Mouse (Mus musculus): ENCODE measurements at regions not wholly inside any gene's neighbourhood (a gene's known extent, or its start where the extent isn't known, plus 50 kb on each side); places are given as distances from the start of the nearest gene placed in this dataset.

- Histone ChIP-seq H3K4me2 (ENCODE audit: low read length) (no peak overlapping the region), H3K27ac (no peak overlapping the region), H3K9ac (ENCODE audit: low read depth, low read length) (no peak overlapping the region), H3K4me3 (replicated peaks; ENCODE audit: low read depth, low read length) (no peak overlapping the region), H3K9me3 (replicated peaks; ENCODE audit: low read length) (no peaks in the 10 kb centered on the region), H3K36me3 (ENCODE audit: insufficient read depth, low read length) (no peaks in the 10 kb centered on the region), H3K4me1 (replicated peaks; ENCODE audit: insufficient read depth, low read length) (no peaks in the 10 kb centered on the region), H3K27me3 (ENCODE audit: insufficient read depth, low read length) (no peaks in the 10 kb centered on the region)
- WGBS, result 74% methylated on average over 2 of the region's 2 CpGs
- DNase-seq (ENCODE audit: low spot score) (no peak), ATAC-seq (replicated peaks; ENCODE audit: low FRiP score, low read depth) (no peak)
- no peak for TF ChIP-seq CTCF (IDR thresholded peaks at IDR 0.05; ENCODE audit: low read depth)
These were observed 158.8 kb downstream of the Npr3 start for GRCm38 (mm10) chr15:11748306-11748705.

DNA sequence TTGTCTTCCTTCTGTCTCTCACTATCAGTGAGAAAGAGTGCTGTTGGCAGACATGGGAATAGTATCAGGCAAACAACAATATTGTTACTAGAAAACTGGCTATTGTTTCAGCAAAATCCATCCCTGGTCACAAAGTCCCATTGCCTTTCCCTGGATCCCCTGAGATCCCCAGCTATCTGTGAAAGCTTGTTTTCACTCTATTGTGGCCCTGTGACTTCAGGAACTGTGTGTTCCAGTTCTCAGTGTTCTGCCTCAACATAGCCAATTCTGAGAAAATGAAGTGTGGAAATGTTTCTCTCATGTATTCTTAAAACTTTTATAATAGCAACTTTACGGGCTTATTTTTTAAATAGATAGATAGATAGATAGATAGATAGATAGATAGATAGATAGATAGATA lies 160.3 kb downstream of the Npr3 start:
- WGBS, result 94% methylated on average over 1 of the region's 1 CpGs
- no peak for DNase-seq (ENCODE audit: low spot score)
- no peaks in the 10 kb centered on the region for H3K27me3 ChIP-seq (ENCODE audit: insufficient read depth, low read length)
- TF ChIP-seq CTCF (IDR thresholded peaks at IDR 0.05; ENCODE audit: low read depth), result no peak
- H3K27ac ChIP-seq, result no peak overlapping the region
- ATAC-seq (replicated peaks; ENCODE audit: low FRiP score, low read depth), result no peak
- 0 out of 2 replicates have a peak, but pooled peaks cover 2% of the 10 kb centered on the region for H3K4me1 ChIP-seq (replicated peaks; ENCODE audit: insufficient read depth, low read length)
- H3K4me3 ChIP-seq (replicated peaks; ENCODE audit: low read depth, low read length), result no peak overlapping the region
- no peaks in the 10 kb centered on the region for H3K9me3 ChIP-seq (replicated peaks; ENCODE audit: low read length)
- H3K36me3 ChIP-seq (ENCODE audit: insufficient read depth, low read length), result no peaks in the 10 kb centered on the region
- no peak overlapping the region for H3K9ac ChIP-seq (ENCODE audit: low read depth, low read length)
- H3K4me2 ChIP-seq (ENCODE audit: low read length), result no peak overlapping the region

- no peak overlapping the region for H3K4me2 ChIP-seq (ENCODE audit: low read length)
- no peaks in the 10 kb centered on the region for H3K36me3 ChIP-seq (ENCODE audit: insufficient read depth, low read length)
- H3K9me3 ChIP-seq (replicated peaks; ENCODE audit: low read length), result no peaks in the 10 kb centered on the region
- H3K9ac ChIP-seq (ENCODE audit: low read depth, low read length), result no peak overlapping the region
- WGBS, result 77% methylated on average over 9 of the region's 9 CpGs
- DNase-seq (ENCODE audit: low spot score), result no peak
- H3K4me3 ChIP-seq (replicated peaks; ENCODE audit: low read depth, low read length), result no peak overlapping the region
- no peaks in the 10 kb centered on the region for H3K27me3 ChIP-seq (ENCODE audit: insufficient read depth, low read length)
- H3K4me1 ChIP-seq (replicated peaks; ENCODE audit: insufficient read depth, low read length), result 0 out of 2 replicates have a peak, but pooled peaks cover 6% of the 10 kb centered on the region
- H3K27ac ChIP-seq, result no peak overlapping the region
- no peak for TF ChIP-seq CTCF (IDR thresholded peaks at IDR 0.05; ENCODE audit: low read depth)
- no peak for ATAC-seq (replicated peaks; ENCODE audit: low FRiP score, low read depth)
These were observed 161.3 kb downstream of the Npr3 start for GRCm38 (mm10) chr15:11745629-11746372.

GRCm38 (mm10) chr15:11744903-11745302 lies 162.2 kb downstream of the Npr3 start:
- Histone ChIP-seq H3K27me3 (ENCODE audit: insufficient read depth, low read length) (no peaks in the 10 kb centered on the region), H3K4me1 (replicated peaks; ENCODE audit: insufficient read depth, low read length) (0 out of 2 replicates have a peak, but pooled peaks cover 6% of the 10 kb centered on the region), H3K4me3 (replicated peaks; ENCODE audit: low read depth, low read length) (no peak overlapping the region), H3K9ac (ENCODE audit: low read depth, low read length) (no peak overlapping the region), H3K27ac (no peak overlapping the region), H3K4me2 (ENCODE audit: low read length) (no peak overlapping the region), H3K9me3 (replicated peaks; ENCODE audit: low read length) (no peaks in the 10 kb centered on the region), H3K36me3 (ENCODE audit: insufficient read depth, low read length) (no peaks in the 10 kb centered on the region)
- WGBS, result 62% methylated on average over 5 of the region's 5 CpGs
- TF ChIP-seq CTCF (IDR thresholded peaks at IDR 0.05; ENCODE audit: low read depth), result no peak
- ATAC-seq (replicated peaks; ENCODE audit: low FRiP score, low read depth), result no peak
- peak; percentile 26 for DNase-seq (ENCODE audit: low spot score)

- WGBS, result 81% methylated on average over 2 of the region's 2 CpGs
- TF ChIP-seq CTCF (IDR thresholded peaks at IDR 0.05; ENCODE audit: low read depth), result no peak
- no peak overlapping the region for H3K27ac ChIP-seq
- DNase-seq (ENCODE audit: low spot score), result no peak
- H3K27me3 ChIP-seq (ENCODE audit: insufficient read depth, low read length), result no peaks in the 10 kb centered on the region
- no peak overlapping the region for H3K4me2 ChIP-seq (ENCODE audit: low read length)
- 0 out of 2 replicates have a peak, but pooled peaks cover 6% of the 10 kb centered on the region for H3K4me1 ChIP-seq (replicated peaks; ENCODE audit: insufficient read depth, low read length)
- H3K9ac ChIP-seq (ENCODE audit: low read depth, low read length), result no peak overlapping the region
- ATAC-seq (replicated peaks; ENCODE audit: low FRiP score, low read depth), result no peak
- H3K9me3 ChIP-seq (replicated peaks; ENCODE audit: low read length), result no peaks in the 10 kb centered on the region
- no peaks in the 10 kb centered on the region for H3K36me3 ChIP-seq (ENCODE audit: insufficient read depth, low read length)
- H3K4me3 ChIP-seq (replicated peaks; ENCODE audit: low read depth, low read length), result no peak overlapping the region
These were observed 162.8 kb downstream of the Npr3 start for GRCm38 (mm10) chr15:11744296-11744695.

DNA sequence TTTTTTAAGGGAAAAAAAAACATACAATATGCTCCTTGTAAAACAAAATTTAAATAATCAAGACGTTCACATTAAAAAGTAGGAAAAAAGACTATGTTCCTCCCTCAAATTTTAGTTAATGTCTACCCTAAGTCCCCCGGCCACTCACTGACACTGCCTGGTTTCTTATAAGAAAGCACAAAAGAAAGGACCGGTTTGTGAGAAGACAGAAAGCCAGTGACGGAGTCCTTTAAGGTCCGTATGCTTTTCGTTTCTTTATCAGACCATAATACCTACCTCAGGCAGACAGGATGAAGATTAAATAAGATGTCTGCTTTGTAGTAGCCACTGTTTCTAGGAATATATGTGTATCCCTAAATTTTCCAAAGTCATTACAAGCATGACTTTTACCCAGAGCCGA lies 164.3 kb downstream of the Npr3 start:
- Histone ChIP-seq H3K27ac (no peak overlapping the region), H3K36me3 (ENCODE audit: insufficient read depth, low read length) (no peaks in the 10 kb centered on the region), H3K27me3 (ENCODE audit: insufficient read depth, low read length) (no peaks in the 10 kb centered on the region), H3K4me3 (replicated peaks; ENCODE audit: low read depth, low read length) (no peak overlapping the region), H3K4me2 (ENCODE audit: low read length) (no peak overlapping the region), H3K9me3 (replicated peaks; ENCODE audit: low read length) (no peaks in the 10 kb centered on the region), H3K4me1 (replicated peaks; ENCODE audit: insufficient read depth, low read length) (0 out of 2 replicates have a peak, but pooled peaks cover 6% of the 10 kb centered on the region), H3K9ac (ENCODE audit: low read depth, low read length) (no peak overlapping the region)
- DNase-seq (ENCODE audit: low spot score) (no peak), ATAC-seq (replicated peaks; ENCODE audit: low FRiP score, low read depth) (no peak)
- 81% methylated on average over 7 of the region's 7 CpGs for WGBS
- TF ChIP-seq CTCF (IDR thresholded peaks at IDR 0.05; ENCODE audit: low read depth), result no peak

All from kidney, postnatal 0 days (tissue).